Mouse (Mus musculus) gonadal fat pad, adult 2 months (tissue): ENCODE results near the gene Cpeb1. TPM values are rescaled to one million over a fixed set of nuclear protein-coding genes. Genes with fewer than 3 reads are reported as not detected.

Experiments used
- DNase-seq: peaks from one replicate; pipeline ENCODE4 v3.0.0-alpha.2; 2012; ENCODE audit warnings: low read depth
- polyA plus RNA-seq: library from polyadenylated mRNA; depleted of rRNA; stranded (reverse); fragments of >200 nt; gene quantifications from 2 replicates; pipeline ENCODE4 v1.2.3, GENCODE M21; 2012

The Cpeb1 gene
- polyA plus RNA-seq, 1 experiment, result 55.8 TPM

- no peak for DNase-seq
These were observed 83.5 kb downstream of the Cpeb1 start for GRCm38 (mm10) chr7:81371811-81372210.

- DNase-seq, result no peak
These were observed 85.5 kb downstream of the Cpeb1 start for GRCm38 (mm10) chr7:81369724-81370123.

GRCm38 (mm10) chr7:81367946-81368345 is 87.3 kb downstream of the Cpeb1 start:
- no peak for DNase-seq

GRCm38 (mm10) chr7:81356975-81357374 is 98.3 kb downstream of the Cpeb1 start:
- no peak for DNase-seq

- DNase-seq, result no peak
These were observed 98.9 kb downstream of the Cpeb1 start for GRCm38 (mm10) chr7:81356360-81356759.

GRCm38 (mm10) chr7:81355746-81356145 is 99.5 kb downstream of the Cpeb1 start:
- no peak for DNase-seq

- no peak for DNase-seq
These were observed 103.4 kb downstream of the Cpeb1 start for GRCm38 (mm10) chr7:81351826-81352225.

- no peak for DNase-seq
These were observed 107.1 kb downstream of the Cpeb1 start for GRCm38 (mm10) chr7:81348206-81348605.

- no peak for DNase-seq
These were observed 109.7 kb downstream of the Cpeb1 start for GRCm38 (mm10) chr7:81345447-81346170.

- DNase-seq, result no peak
These were observed 110.5 kb downstream of the Cpeb1 start, which contains the start of gene Rps17 for GRCm38 (mm10) chr7:81344544-81345446. Gene Rps17 (minus strand): TSS chr7:81345254.

- no peak for DNase-seq
These were observed 111.4 kb downstream of the Cpeb1 start for GRCm38 (mm10) chr7:81343831-81344230.

GRCm38 (mm10) chr7:81343316-81343715 is 111.9 kb downstream of the Cpeb1 start:
- DNase-seq, result no peak

- DNase-seq, result no peak
These were observed 112.7 kb downstream of the Cpeb1 start for GRCm38 (mm10) chr7:81342356-81343094.

- no peak for DNase-seq
These were observed 113.7 kb downstream of the Cpeb1 start for GRCm38 (mm10) chr7:81341563-81341962.

- no peak for DNase-seq
These were observed 115.5 kb downstream of the Cpeb1 start for GRCm38 (mm10) chr7:81339783-81340182.

GRCm38 (mm10) chr7:81338522-81338873 is 116.8 kb downstream of the Cpeb1 start:
- no peak for DNase-seq

GRCm38 (mm10) chr7:81337785-81338521 is 117.3 kb downstream of the Cpeb1 start:
- DNase-seq, result no peak

- DNase-seq, result no peak
These were observed 118.9 kb downstream of the Cpeb1 start for GRCm38 (mm10) chr7:81336432-81336786.

GRCm38 (mm10) chr7:81335705-81336431 is 119.4 kb downstream of the Cpeb1 start:
- no peak for DNase-seq

- no peak for DNase-seq
These were observed 123.4 kb downstream of the Cpeb1 start for GRCm38 (mm10) chr7:81331851-81332250.

GRCm38 (mm10) chr7:81330767-81331166 is 124.5 kb downstream of the Cpeb1 start:
- DNase-seq, result no peak
